Mouse (Mus musculus) spleen, adult 2 months (tissue): ENCODE results near the gene Scly.
A peak's percentile ranks its signal among the peaks of the same experiment; 100 is the strongest.

Experiments
- CTCF ChIP-seq: fragments of 200-500 bp; IDR thresholded peaks from 2 replicates; pipeline ENCODE4 v1.5.1; 2011; ENCODE audit warnings: mild to moderate bottlenecking, inconsistent platforms; ENCODE audit not compliant: insufficient read depth, insufficient read length, insufficient replicate concordance; ENCODE audit errors: extremely low read depth
- POLR2A ChIP-seq: fragments of 200-500 bp; IDR thresholded peaks from 2 replicates; pipeline ENCODE4 v1.6.1; 2011; ENCODE audit warnings: low read depth, low read length, inconsistent platforms

GRCm38 (mm10) chr1:91346892-91347291 is 48.8 kb downstream of the Scly start:
- TF ChIP-seq CTCF (peak; percentile 75; the same call in 1 of the 2 replicates), POLR2A (no peak)
